In the genomic region with DNA sequence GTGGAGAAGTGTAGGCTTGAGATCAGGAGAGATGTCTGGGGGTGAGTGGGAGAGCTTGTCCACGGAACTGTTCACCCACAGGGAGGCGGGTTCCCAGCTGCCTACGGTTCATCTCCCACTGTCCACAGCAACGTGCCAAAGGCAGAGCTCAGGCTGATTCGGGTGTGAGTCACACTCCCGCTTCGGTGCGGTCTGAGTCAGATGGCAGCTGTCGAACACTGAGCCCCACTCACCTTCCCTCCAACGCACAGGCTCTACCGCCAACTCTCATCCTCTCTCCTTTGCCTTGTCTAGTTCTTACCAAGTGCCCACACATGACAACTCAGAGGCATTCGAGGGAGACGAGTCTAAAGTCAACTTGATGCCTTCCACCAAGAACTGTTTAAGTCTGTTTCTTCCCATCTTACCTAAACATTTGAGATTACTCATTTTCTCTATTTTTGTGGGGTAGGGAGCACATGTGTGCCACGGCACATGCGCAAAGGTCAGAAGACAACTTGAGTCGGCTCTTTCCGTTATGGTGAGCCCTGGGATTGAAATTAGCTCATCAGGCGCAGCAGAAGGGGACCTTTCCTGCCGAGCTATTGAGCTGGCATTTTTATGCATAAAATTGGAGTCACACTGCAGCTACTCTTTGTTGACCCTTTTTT, we compare ENCODE assay signal across 8 mouse cellular contexts.
DNase-seq lines count a peak whose midpoint lies in the region; ATAC-seq and TF ChIP-seq lines count a peak whose summit lies in the region.

No protein-coding gene starts in this region.

- H3K27me3 ChIP-seq in kidney, embryonic 16.5 days (ENCODE audit: insufficient read depth, low read length), result no peaks in the 10 kb centered on the region
- no peaks in the 10 kb centered on the region for H3K27me3 ChIP-seq in intestine, embryonic 15.5 days (replicated peaks)
- H3K27me3 ChIP-seq in midbrain, embryonic 16.5 days (ENCODE audit: control insufficient read depth, insufficient read depth, low read depth, low read length), result no peaks in the 10 kb centered on the region
- no peaks in the 10 kb centered on the region for H3K27me3 ChIP-seq in forebrain, embryonic 11.5 days (ENCODE audit: control insufficient read depth, insufficient read depth, low read length)

- no peak overlapping the region for H3K27ac ChIP-seq in kidney, embryonic 16.5 days (ENCODE audit: low read length)
- H3K27ac ChIP-seq in gastrocnemius, adult 2 months, result peak overlapping the region; percentile 78
- H3K27ac ChIP-seq in intestine, embryonic 15.5 days, result no peak overlapping the region
- H3K27ac ChIP-seq in midbrain, embryonic 16.5 days (ENCODE audit: low read length), result no peak overlapping the region; the same call in 1 of the 2 replicates
- no peak overlapping the region for H3K27ac ChIP-seq in forebrain, embryonic 11.5 days (ENCODE audit: low read depth, low read length)

- 0 out of 2 replicates have a peak, but pooled peaks have one; percentile 29 for ATAC-seq in kidney, embryonic 16.5 days (ENCODE audit: low FRiP score, low TSS enrichment)
- no peak for ATAC-seq in intestine, embryonic 15.5 days
- ATAC-seq in midbrain, embryonic 16.5 days, result no peak
- no peak for ATAC-seq in forebrain, embryonic 11.5 days (replicated peaks; ENCODE audit: low FRiP score)

- H3K9ac ChIP-seq in kidney, embryonic 16.5 days (replicated peaks; ENCODE audit: low read length), result no peak overlapping the region
- H3K9ac ChIP-seq in intestine, embryonic 15.5 days, result no peak overlapping the region
- no peak overlapping the region for H3K9ac ChIP-seq in midbrain, embryonic 16.5 days (ENCODE audit: low read depth, low read length)
- no peak overlapping the region for H3K9ac ChIP-seq in forebrain, embryonic 11.5 days (ENCODE audit: low read length)

- intact Hi-C loops in gastrocnemius, adult 2 months (cut with DNase I), result no loop called here

- H3K4me1 ChIP-seq in kidney, embryonic 16.5 days (ENCODE audit: insufficient read depth, low read length), result peaks cover 12% of the 10 kb centered on the region
- H3K4me1 ChIP-seq in intestine, embryonic 15.5 days (replicated peaks), result 0 out of 2 replicates have a peak, but pooled peaks cover 4% of the 10 kb centered on the region
- H3K4me1 ChIP-seq in midbrain, embryonic 16.5 days (ENCODE audit: control insufficient read depth, insufficient read depth, low read length), result peaks cover 18% of the 10 kb centered on the region
- H3K4me1 ChIP-seq in forebrain, embryonic 11.5 days (replicated peaks; ENCODE audit: control insufficient read depth, insufficient read depth, low read length), result 0 out of 2 replicates have a peak, but pooled peaks cover 1% of the 10 kb centered on the region

- no peak for DNase-seq in kidney, postnatal 14 days
- DNase-seq in brain, embryonic 14.5 days (ENCODE audit: low read depth), result peak; percentile 47
- peak; percentile 68 for DNase-seq in gastrocnemius, adult 2 months
- DNase-seq in right cerebral cortex, adult 2 months (ENCODE audit: low spot score in 2 of 2), result peak; percentile 87 to 93
- no peak for DNase-seq in forebrain, embryonic 11.5 days (ENCODE audit: low spot score)

- no peak for TF ChIP-seq CTCF in brain, embryonic 14.5 days (IDR thresholded peaks at IDR 0.05; ENCODE audit: borderline replicate concordance, extremely low read depth, insufficient read depth, insufficient read length)
- no peak for TF ChIP-seq CTCF in gastrocnemius, adult 2 months (IDR thresholded peaks at IDR 0.05)

- H3K4me2 ChIP-seq in kidney, embryonic 16.5 days (replicated peaks; ENCODE audit: low read depth, low read length), result no peak overlapping the region
- no peak overlapping the region for H3K4me2 ChIP-seq in intestine, embryonic 15.5 days (replicated peaks)
- H3K4me2 ChIP-seq in midbrain, embryonic 16.5 days (ENCODE audit: low read length), result no peak overlapping the region
- no peak overlapping the region for H3K4me2 ChIP-seq in forebrain, embryonic 11.5 days (ENCODE audit: low read depth, low read length, severe bottlenecking)

- H3K36me3 ChIP-seq in kidney, embryonic 16.5 days (ENCODE audit: insufficient read depth, low read length), result no peaks in the 10 kb centered on the region
- no peaks in the 10 kb centered on the region for H3K36me3 ChIP-seq in intestine, embryonic 15.5 days
- no peaks in the 10 kb centered on the region for H3K36me3 ChIP-seq in midbrain, embryonic 16.5 days (ENCODE audit: control insufficient read depth, insufficient read depth, low read length)
- H3K36me3 ChIP-seq in forebrain, embryonic 11.5 days (ENCODE audit: control insufficient read depth, insufficient read depth, low read length), result no peaks in the 10 kb centered on the region

- 71% methylated on average over 19 of the region's 19 CpGs for WGBS in kidney, embryonic 16.5 days
- WGBS in intestine, embryonic 15.5 days, result 80% methylated on average over 19 of the region's 19 CpGs
- 78% methylated on average over 19 of the region's 19 CpGs for WGBS in midbrain, embryonic 16.5 days
- 83% methylated on average over 19 of the region's 19 CpGs for whole genome bisulfite sequencing in forebrain, embryonic 11.5 days

- no peaks in the 10 kb centered on the region for H3K9me3 ChIP-seq in kidney, embryonic 16.5 days (ENCODE audit: low read length)
- no peaks in the 10 kb centered on the region for H3K9me3 ChIP-seq in intestine, embryonic 15.5 days
- H3K9me3 ChIP-seq in midbrain, embryonic 16.5 days (replicated peaks; ENCODE audit: control insufficient read depth, low read length, poor library complexity, severe bottlenecking), result no peaks in the 10 kb centered on the region; the same call in 1 of the 2 replicates
- no peaks in the 10 kb centered on the region for H3K9me3 ChIP-seq in forebrain, embryonic 11.5 days (ENCODE audit: control insufficient read depth, low read length)

- TF ChIP-seq POLR2A in brain, embryonic 14.5 days (IDR thresholded peaks at IDR 0.05; ENCODE audit: borderline replicate concordance, extremely low read depth, insufficient read depth, insufficient read length, poor library complexity, severe bottlenecking), result no peak

- H3K4me3 ChIP-seq in kidney, embryonic 16.5 days (ENCODE audit: low read length), result no peak overlapping the region
- H3K4me3 ChIP-seq in gastrocnemius, adult 2 months, result peak overlapping the region; percentile 47
- H3K4me3 ChIP-seq in intestine, embryonic 15.5 days (replicated peaks), result no peak overlapping the region
- H3K4me3 ChIP-seq in midbrain, embryonic 16.5 days (ENCODE audit: low read depth, low read length), result no peak overlapping the region
- H3K4me3 ChIP-seq in forebrain, embryonic 11.5 days (ENCODE audit: low read depth, low read length), result no peak overlapping the region

Comparison
In these comparisons a context has a peak if more than half of its experiments do, and no peak if none do; other contexts are left out.
1. DNase-seq: peak in brain, embryonic 14.5 days (single experiment), gastrocnemius, adult 2 months (single experiment) and right cerebral cortex, adult 2 months (2 of 2); none in kidney, postnatal 14 days (single experiment) and forebrain, embryonic 11.5 days (single experiment).